Mouse (Mus musculus): Measurements from ENCODE around the gene Mn1. TPM values are rescaled to one million over a fixed set of nuclear protein-coding genes. Genes with fewer than 3 reads are reported as not detected.

Gene Mn1
- polyA plus RNA-seq, 1 experiment from 2014 or later: 60.1 TPM

- no peaks in the 10 kb centered on the region for H3K27me3 ChIP-seq (replicated peaks)
- ATAC-seq (replicated peaks): no peak
- H3K9ac ChIP-seq: no peak overlapping the region
- no peaks in the 10 kb centered on the region for H3K9me3 ChIP-seq
- no peak overlapping the region for H3K4me3 ChIP-seq
- H3K4me2 ChIP-seq: no peak overlapping the region
- 91% methylated on average over 5 of the region's 5 CpGs for WGBS
- H3K4me1 ChIP-seq: no peaks in the 10 kb centered on the region
- no peak overlapping the region for H3K27ac ChIP-seq
- no peaks in the 10 kb centered on the region for H3K36me3 ChIP-seq (replicated peaks)
Measured at GRCm38 (mm10) chr5:111467699-111468098, 50.5 kb downstream of the Mn1 start.

GRCm38 (mm10) chr5:111469195-111469882 lies 52.2 kb downstream of the Mn1 start:
- no peaks in the 10 kb centered on the region for H3K4me1 ChIP-seq
- H3K4me2 ChIP-seq: no peak overlapping the region
- no peak for ATAC-seq (replicated peaks)
- whole genome bisulfite sequencing: 77% methylated on average over 7 of the region's 7 CpGs
- no peak overlapping the region for H3K4me3 ChIP-seq
- H3K27me3 ChIP-seq (replicated peaks): no peaks in the 10 kb centered on the region
- no peak overlapping the region for H3K27ac ChIP-seq
- H3K9me3 ChIP-seq: no peaks in the 10 kb centered on the region
- H3K36me3 ChIP-seq (replicated peaks): no peaks in the 10 kb centered on the region
- H3K9ac ChIP-seq: no peak overlapping the region

GRCm38 (mm10) chr5:111470875-111471274 lies 53.7 kb downstream of the Mn1 start:
- H3K27me3 ChIP-seq (replicated peaks): no peaks in the 10 kb centered on the region
- H3K4me1 ChIP-seq: no peaks in the 10 kb centered on the region
- no peaks in the 10 kb centered on the region for H3K36me3 ChIP-seq (replicated peaks)
- H3K27ac ChIP-seq: no peak overlapping the region
- H3K4me2 ChIP-seq: no peak overlapping the region
- WGBS: 84% methylated on average over 4 of the region's 4 CpGs
- no peak for ATAC-seq (replicated peaks)
- no peaks in the 10 kb centered on the region for H3K9me3 ChIP-seq
- H3K4me3 ChIP-seq: no peak overlapping the region
- no peak overlapping the region for H3K9ac ChIP-seq

- Histone ChIP-seq H3K4me1 (no peaks in the 10 kb centered on the region), H3K27ac (no peak overlapping the region), H3K4me2 (no peak overlapping the region), H3K27me3 (replicated peaks) (no peaks in the 10 kb centered on the region), H3K9ac (no peak overlapping the region), H3K36me3 (replicated peaks) (no peaks in the 10 kb centered on the region), H3K9me3 (no peaks in the 10 kb centered on the region), H3K4me3 (no peak overlapping the region)
- no peak for ATAC-seq (replicated peaks)
- 84% methylated on average over 11 of the region's 11 CpGs for WGBS
Measured at GRCm38 (mm10) chr5:111473425-111473824, 56.3 kb downstream of the Mn1 start.

GRCm38 (mm10) chr5:111475721-111476120 lies 58.6 kb downstream of the Mn1 start:
- H3K27me3 ChIP-seq (replicated peaks): no peaks in the 10 kb centered on the region
- no peak overlapping the region for H3K4me3 ChIP-seq
- H3K9ac ChIP-seq: no peak overlapping the region
- H3K4me2 ChIP-seq: no peak overlapping the region
- no peak overlapping the region for H3K27ac ChIP-seq
- H3K4me1 ChIP-seq: no peaks in the 10 kb centered on the region
- no peak for ATAC-seq (replicated peaks)
- WGBS: 69% methylated on average over 5 of the region's 5 CpGs
- H3K9me3 ChIP-seq: no peaks in the 10 kb centered on the region
- H3K36me3 ChIP-seq (replicated peaks): no peaks in the 10 kb centered on the region

- ATAC-seq (replicated peaks): no peak
- 77% methylated on average over 6 of the region's 6 CpGs for WGBS
Measured at GRCm38 (mm10) chr5:111476141-111476540, 59.0 kb downstream of the Mn1 start.

GRCm38 (mm10) chr5:111485907-111486306 lies 68.7 kb downstream of the Mn1 start:
- no peaks in the 10 kb centered on the region for H3K9me3 ChIP-seq
- H3K27ac ChIP-seq: no peak overlapping the region
- no peak overlapping the region for H3K4me2 ChIP-seq
- H3K4me3 ChIP-seq: no peak overlapping the region
- 0 out of 2 replicates have a peak, but pooled peaks cover 3% of the 10 kb centered on the region for H3K4me1 ChIP-seq
- ATAC-seq (replicated peaks): no peak
- 88% methylated on average over 4 of the region's 4 CpGs for WGBS
- no peak overlapping the region for H3K9ac ChIP-seq
- H3K27me3 ChIP-seq (replicated peaks): no peaks in the 10 kb centered on the region
- no peaks in the 10 kb centered on the region for H3K36me3 ChIP-seq (replicated peaks)

More at GRCm38 (mm10) chr5:111476141-111476540, 59.0 kb downstream of the Mn1 start:
- Histone ChIP-seq H3K4me2 (no peak overlapping the region), H3K9me3 (no peaks in the 10 kb centered on the region), H3K4me3 (no peak overlapping the region), H3K9ac (no peak overlapping the region), H3K27ac (no peak overlapping the region), H3K4me1 (no peaks in the 10 kb centered on the region), H3K27me3 (replicated peaks) (no peaks in the 10 kb centered on the region), H3K36me3 (replicated peaks) (no peaks in the 10 kb centered on the region)

- H3K4me1 ChIP-seq: 0 out of 2 replicates have a peak, but pooled peaks cover 3% of the 10 kb centered on the region
- no peaks in the 10 kb centered on the region for H3K27me3 ChIP-seq (replicated peaks)
- WGBS: 54% methylated on average over 7 of the region's 7 CpGs
- no peaks in the 10 kb centered on the region for H3K36me3 ChIP-seq (replicated peaks)
- H3K9me3 ChIP-seq: no peaks in the 10 kb centered on the region
- ATAC-seq (replicated peaks): peak; percentile 90
- H3K27ac ChIP-seq: no peak overlapping the region
- H3K9ac ChIP-seq: no peak overlapping the region
- peak overlapping the region; percentile 35 for H3K4me2 ChIP-seq
- peak overlapping the region; percentile 13; the same call in 1 of the 2 replicates for H3K4me3 ChIP-seq
Measured at GRCm38 (mm10) chr5:111489022-111489616, 72.0 kb downstream of the Mn1 start.

- ATAC-seq (replicated peaks): no peak
- Histone ChIP-seq H3K9me3 (no peaks in the 10 kb centered on the region), H3K36me3 (replicated peaks) (no peaks in the 10 kb centered on the region)
Measured at GRCm38 (mm10) chr5:111490599-111490998, 73.4 kb downstream of the Mn1 start.

GRCm38 (mm10) chr5:111491485-111491884 lies 74.3 kb downstream of the Mn1 start:
- Histone ChIP-seq H3K36me3 (replicated peaks) (no peaks in the 10 kb centered on the region), H3K27me3 (replicated peaks) (no peaks in the 10 kb centered on the region), H3K4me3 (no peak overlapping the region), H3K4me1 (0 out of 2 replicates have a peak, but pooled peaks cover 6% of the 10 kb centered on the region), H3K9ac (no peak overlapping the region), H3K4me2 (no peak overlapping the region), H3K27ac (no peak overlapping the region), H3K9me3 (no peaks in the 10 kb centered on the region)
- WGBS: 82% methylated on average over 1 of the region's 1 CpGs
- ATAC-seq (replicated peaks): no peak

More at GRCm38 (mm10) chr5:111490599-111490998, 73.4 kb downstream of the Mn1 start:
- H3K4me3 ChIP-seq: no peak overlapping the region
- no peaks in the 10 kb centered on the region for H3K27me3 ChIP-seq (replicated peaks)
- H3K4me2 ChIP-seq: no peak overlapping the region
- no peak overlapping the region for H3K27ac ChIP-seq
- H3K4me1 ChIP-seq: 0 out of 2 replicates have a peak, but pooled peaks cover 3% of the 10 kb centered on the region
- H3K9ac ChIP-seq: no peak overlapping the region
- 74% methylated on average over 4 of the region's 4 CpGs for WGBS

- Histone ChIP-seq H3K4me2 (no peak overlapping the region), H3K27ac (no peak overlapping the region), H3K27me3 (replicated peaks) (no peaks in the 10 kb centered on the region), H3K36me3 (replicated peaks) (no peaks in the 10 kb centered on the region), H3K4me3 (no peak overlapping the region), H3K9ac (no peak overlapping the region), H3K4me1 (0 out of 2 replicates have a peak, but pooled peaks cover 5% of the 10 kb centered on the region), H3K9me3 (no peaks in the 10 kb centered on the region)
- WGBS: 67% methylated on average over 3 of the region's 3 CpGs
- ATAC-seq (replicated peaks): no peak
Measured at GRCm38 (mm10) chr5:111500036-111500435, 82.9 kb downstream of the Mn1 start.

GRCm38 (mm10) chr5:111501691-111502441 lies 84.7 kb downstream of the Mn1 start:
- no peaks in the 10 kb centered on the region for H3K9me3 ChIP-seq
- H3K4me2 ChIP-seq: no peak overlapping the region
- no peak overlapping the region for H3K27ac ChIP-seq
- peaks cover 6% of the 10 kb centered on the region; the same call in 1 of the 2 replicates for H3K4me1 ChIP-seq
- H3K4me3 ChIP-seq: no peak overlapping the region
- no peaks in the 10 kb centered on the region for H3K27me3 ChIP-seq (replicated peaks)
- 76% methylated on average over 13 of the region's 13 CpGs for WGBS
- ATAC-seq (replicated peaks): no peak
- no peaks in the 10 kb centered on the region for H3K36me3 ChIP-seq (replicated peaks)
- H3K9ac ChIP-seq: no peak overlapping the region

Data from midbrain, embryonic 15.5 days (tissue).